Mouse (Mus musculus): ENCODE data around the gene Vps18.

The Vps18 gene

GRCm38 (mm10) chr2:119344537-119345138 lies 56.1 kb downstream of the Vps18 start:
- in situ Hi-C loops (cut with MboI, MseI), result no loop called here
